Mouse (Mus musculus) ES-E14 (cell line): ENCODE results near the gene Rprd1b.

Experiments used
- CHD2 ChIP-seq: IDR thresholded peaks from 2 replicates; pipeline ENCODE4 v1.6.1; 2014; ENCODE audit warnings: mild to moderate bottlenecking, low read depth, low read length, inconsistent platforms
- HCFC1 ChIP-seq: IDR thresholded peaks from 2 replicates; pipeline ENCODE4 v1.6.1; 2012; ENCODE audit warnings: low read length, inconsistent platforms, borderline replicate concordance; ENCODE audit not compliant: insufficient read depth
- MAFK ChIP-seq: IDR thresholded peaks from 2 replicates; pipeline ENCODE4 v1.6.1; 2014; ENCODE audit warnings: mild to moderate bottlenecking, low read depth, low read length, inconsistent platforms; ENCODE audit not compliant: insufficient read depth
- ZC3H11A ChIP-seq: IDR thresholded peaks from 2 replicates; pipeline ENCODE4 v1.6.1; 2012; ENCODE audit warnings: low read depth, mild to moderate bottlenecking, inconsistent platforms, low read length, borderline replicate concordance

GRCm38 (mm10) chr2:158079843-158080395, 51.6 kb downstream of the Rprd1b start:
- TF ChIP-seq MAFK (no peak), CHD2 (no peak), ZC3H11A (no peak), HCFC1 (no peak)
